10 mouse cellular contexts compared by ENCODE assay signal in genomic region chr2:3348919-3349318, GRCm38 (mm10). TPM values are rescaled to one million over a fixed set of nuclear protein-coding genes. Genes with fewer than 3 reads are reported as not detected.
DNase-seq lines count a peak whose midpoint lies in the region; ATAC-seq lines count a peak whose summit lies in the region.
"Had no signal": no experiment of that assay in that cellular context is flagged by ENCODE, and none has a peak within 500 bp of the region (broad histone marks: within the 10 kb centered on the region; RNA-seq: fewer than 3 reads in every experiment).

No protein-coding gene starts in this region.

- H3K9ac ChIP-seq in limb, embryonic 11.5 days (ENCODE audit: low read length), result no peak overlapping the region

- H3K9me3 ChIP-seq in limb, embryonic 11.5 days (ENCODE audit: control insufficient read depth, low read length), result no peaks in the 10 kb centered on the region
- no peaks in the 10 kb centered on the region for H3K9me3 ChIP-seq in limb, embryonic 10.5 days (replicated peaks)
- H3K9me3 ChIP-seq: G1E had no signal

- H3K4me3 ChIP-seq in limb, embryonic 11.5 days (ENCODE audit: low read depth, low read length), result no peak overlapping the region
- no peak overlapping the region for H3K4me3 ChIP-seq in limb, embryonic 10.5 days

- peak; percentile 26 to 45 for DNase-seq in cerebellum, postnatal 14 days
- no peak for DNase-seq in cerebellum, postnatal 4 days (ENCODE audit: low spot score in 2 of 2)
- peak; percentile 23 for DNase-seq in limb, embryonic 11.5 days (ENCODE audit: low spot score)
- no peak for DNase-seq in limb, embryonic 10.5 days (ENCODE audit: low spot score)
- peak; percentile 25 for DNase-seq in Muller cell, postnatal 12 days (ENCODE audit: inconsistent ontology term)
- DNase-seq in kidney, postnatal 10 days, result peak; percentile 20
- no peak for DNase-seq in yolk sac, embryonic 10.5 days (ENCODE audit: low spot score)
- no peak for DNase-seq in c-Kit-positive CD71-positive TER-119-positive erythroid progenitor cells, embryonic 14.5 days (ENCODE audit: low spot score)

- H3K27me3 ChIP-seq in limb, embryonic 11.5 days (ENCODE audit: control insufficient read depth, insufficient read depth, low read length), result no peaks in the 10 kb centered on the region
- no peaks in the 10 kb centered on the region for H3K27me3 ChIP-seq in limb, embryonic 10.5 days (ENCODE audit: low read depth, poor library complexity, severe bottlenecking)

- H3K4me1 ChIP-seq in limb, embryonic 11.5 days (ENCODE audit: control insufficient read depth, insufficient read depth, low read length), result no peaks in the 10 kb centered on the region
- H3K4me1 ChIP-seq in limb, embryonic 10.5 days, result no peaks in the 10 kb centered on the region

- no peak overlapping the region for H3K4me2 ChIP-seq in limb, embryonic 11.5 days (ENCODE audit: low read depth, severe bottlenecking)

- 27% methylated on average over 3 of the region's 3 CpGs for WGBS in limb, embryonic 11.5 days
- WGBS in limb, embryonic 10.5 days, result 25% methylated on average over 3 of the region's 3 CpGs

- H3K27ac ChIP-seq in limb, embryonic 11.5 days (replicated peaks; ENCODE audit: low read depth, low read length), result no peak overlapping the region
- no peak overlapping the region for H3K27ac ChIP-seq in limb, embryonic 10.5 days

- no peaks in the 10 kb centered on the region for H3K36me3 ChIP-seq in limb, embryonic 11.5 days (ENCODE audit: control insufficient read depth, insufficient read depth, low read length)
- H3K36me3 ChIP-seq in limb, embryonic 10.5 days, result no peaks in the 10 kb centered on the region
- H3K36me3 ChIP-seq: G1E had no signal

- ATAC-seq in limb, embryonic 11.5 days (ENCODE audit: insufficient number of reproducible peaks, low FRiP score, low TSS enrichment, low read depth), result no peak

RNA-seq across cellular contexts. Expression of gene Acbd7, which starts 13.0 kb away (rescaled TPM):
- not detected in 2 replicates for polyA plus RNA-seq in limb, embryonic 11.5 days (2014; fragmentation: Nextera tagmentation; extraction: Ambion mirVana)
- polyA plus RNA-seq in limb, embryonic 10.5 days (2016; fragmentation: Nextera tagmentation; extraction: Ambion mirVana), result 0.41 TPM in 1 of 2 replicates, not detected in the other
- polyA plus RNA-seq: G1E had no signal

RNA-seq across cellular contexts. Expression of gene Rpp38, which starts 16.5 kb away (rescaled TPM):
- polyA plus RNA-seq in limb, embryonic 11.5 days (2014; fragmentation: Nextera tagmentation; extraction: Ambion mirVana), result 18.7 and 22.3 TPM in 2 replicates
- polyA plus RNA-seq in limb, embryonic 10.5 days (2016; fragmentation: Nextera tagmentation; extraction: Ambion mirVana), result 19.0 and 21.3 TPM in 2 replicates

RNA-seq across cellular contexts. Expression of gene Olah, which starts 48.1 kb away (rescaled TPM):
- not detected in 2 replicates for polyA plus RNA-seq in limb, embryonic 11.5 days (2014; fragmentation: Nextera tagmentation; extraction: Ambion mirVana)
- polyA plus RNA-seq in limb, embryonic 10.5 days (2016; fragmentation: Nextera tagmentation; extraction: Ambion mirVana), result not detected in 2 replicates
- polyA plus RNA-seq: G1E; lung, embryonic 16.5 days had no signal

Comparison
In these comparisons a context has a peak if more than half of its experiments do, and no peak if none do; other contexts are left out.
1. DNase-seq: peak in cerebellum, postnatal 14 days (2 of 2), limb, embryonic 11.5 days (single experiment), Muller cell, postnatal 12 days (single experiment) and kidney, postnatal 10 days (single experiment); none in cerebellum, postnatal 4 days (0 of 2), limb, embryonic 10.5 days (single experiment), yolk sac, embryonic 10.5 days (single experiment) and c-Kit-positive CD71-positive TER-119-positive erythroid progenitor cells, embryonic 14.5 days (single experiment).